Mouse (Mus musculus): ENCODE data around the gene Trp53bp2.

The Trp53bp2 gene

GRCm38 (mm10) chr1:182460291-182461244 lies 51.6 kb downstream of the Trp53bp2 start:
- no peak for DNase-seq (ENCODE audit: low read depth, low spot score)

GRCm38 (mm10) chr1:182461261-182461660 lies 52.3 kb downstream of the Trp53bp2 start:
- peak; percentile 61 for DNase-seq (ENCODE audit: low read depth, low spot score)

GRCm38 (mm10) chr1:182461813-182462212 lies 52.8 kb downstream of the Trp53bp2 start:
- DNase-seq (ENCODE audit: low read depth, low spot score): peak; percentile 95

GRCm38 (mm10) chr1:182465309-182465708 lies 56.3 kb downstream of the Trp53bp2 start:
- no peak for DNase-seq (ENCODE audit: low read depth, low spot score)

GRCm38 (mm10) chr1:182465978-182466377 lies 57.0 kb downstream of the Trp53bp2 start:
- DNase-seq (ENCODE audit: low read depth, low spot score): peak; percentile 40

GRCm38 (mm10) chr1:182475005-182475796 lies 66.2 kb downstream of the Trp53bp2 start:
- peak; percentile 96 for DNase-seq (ENCODE audit: low read depth, low spot score)

- DNase-seq (ENCODE audit: low read depth, low spot score): no peak
Observed at GRCm38 (mm10) chr1:182478935-182479334, 70.0 kb downstream of the Trp53bp2 start.

- no peak for DNase-seq (ENCODE audit: low read depth, low spot score)
Observed at GRCm38 (mm10) chr1:182481138-182481537, 72.2 kb downstream of the Trp53bp2 start.

- no peak for DNase-seq (ENCODE audit: low read depth, low spot score)
Observed at GRCm38 (mm10) chr1:182481646-182482295, 72.8 kb downstream of the Trp53bp2 start.

- no peak for DNase-seq (ENCODE audit: low read depth, low spot score)
Observed at GRCm38 (mm10) chr1:182482991-182483909, 74.3 kb downstream of the Trp53bp2 start.

- DNase-seq (ENCODE audit: low read depth, low spot score): no peak
Observed at GRCm38 (mm10) chr1:182483910-182484274, 74.9 kb downstream of the Trp53bp2 start.

GRCm38 (mm10) chr1:182488503-182488902 lies 79.5 kb downstream of the Trp53bp2 start:
- DNase-seq (ENCODE audit: low read depth, low spot score): no peak

GRCm38 (mm10) chr1:182489803-182490452 lies 81.0 kb downstream of the Trp53bp2 start:
- DNase-seq (ENCODE audit: low read depth, low spot score): peak; percentile 98

GRCm38 (mm10) chr1:182490568-182490967 lies 81.6 kb downstream of the Trp53bp2 start:
- DNase-seq (ENCODE audit: low read depth, low spot score): peak; percentile 21

- peak; percentile 53 for DNase-seq (ENCODE audit: low read depth, low spot score)
Observed at GRCm38 (mm10) chr1:182491839-182492238, 82.9 kb downstream of the Trp53bp2 start.

GRCm38 (mm10) chr1:182494285-182495145 lies 85.5 kb downstream of the Trp53bp2 start:
- DNase-seq (ENCODE audit: low read depth, low spot score): no peak

GRCm38 (mm10) chr1:182496685-182497084 lies 87.7 kb downstream of the Trp53bp2 start:
- DNase-seq (ENCODE audit: low read depth, low spot score): no peak

- no peak for DNase-seq (ENCODE audit: low read depth, low spot score)
Observed at GRCm38 (mm10) chr1:182497736-182498135, 88.8 kb downstream of the Trp53bp2 start.

- DNase-seq (ENCODE audit: low read depth, low spot score): no peak
Observed at GRCm38 (mm10) chr1:182499443-182500089, 90.6 kb downstream of the Trp53bp2 start.
